In genomic region chr6:124702784-124703103, GRCm38 (mm10) we compare ENCODE assay signal across 8 mouse cellular contexts. TPM values are rescaled to one million over a fixed set of nuclear protein-coding genes. Genes with fewer than 3 reads are reported as not detected.
A peak's percentile ranks its signal among the peaks of the same experiment; 100 is the strongest.
DNase-seq lines count a peak whose midpoint lies in the region; ATAC-seq and TF ChIP-seq lines count a peak whose summit lies in the region.

No protein-coding gene starts in this region.

- intact Hi-C loops in gastrocnemius, postnatal 14 days (cut with DNase I; ENCODE audit: low total_unique reads): loop anchor here (5.0 kb wide), 1 partner anchor 40 kb away; the partner anchor contains the start of gene Lpcat3

- peak; percentile 77; the same call in 1 of the 2 replicates for TF ChIP-seq CTCF in testis, adult 2 months (IDR thresholded peaks at IDR 0.05; ENCODE audit: control insufficient read depth, insufficient read depth, insufficient replicate concordance, low read depth, low read length)
- TF ChIP-seq CTCF in cortical plate, adult 2 months (IDR thresholded peaks at IDR 0.05; ENCODE audit: extremely low read depth, insufficient read depth, low read length): peak; percentile 77
- TF ChIP-seq CTCF in midbrain, postnatal 0 days (IDR thresholded peaks at IDR 0.05): peak; percentile 88

- ATAC-seq in limb, embryonic 15.5 days (ENCODE audit: insufficient number of reproducible peaks, low FRiP score, low TSS enrichment, low read depth): 0 out of 2 replicates have a peak, but pooled peaks have one; percentile 46
- ATAC-seq in midbrain, postnatal 0 days (ENCODE audit: low FRiP score): peak; percentile 65
- peak; percentile 63; the same call in 1 of the 2 replicates for ATAC-seq in stomach, embryonic 14.5 days (ENCODE audit: insufficient number of reproducible peaks, insufficient read depth, low FRiP score, low read depth)

- no peak overlapping the region for H3K27ac ChIP-seq in testis, adult 2 months (ENCODE audit: control insufficient read depth, insufficient read depth, low read depth, low read length)
- H3K27ac ChIP-seq in cortical plate, adult 2 months (ENCODE audit: insufficient read depth, low read length): no peak overlapping the region
- H3K27ac ChIP-seq in limb, embryonic 15.5 days: no peak overlapping the region
- H3K27ac ChIP-seq in midbrain, postnatal 0 days (ENCODE audit: low read depth, low read length): no peak overlapping the region
- H3K27ac ChIP-seq in stomach, embryonic 14.5 days (ENCODE audit: low read length): no peak overlapping the region

- H3K9ac ChIP-seq in limb, embryonic 15.5 days: no peak overlapping the region
- no peak overlapping the region for H3K9ac ChIP-seq in midbrain, postnatal 0 days (replicated peaks; ENCODE audit: low read length, poor library complexity, severe bottlenecking)
- H3K9ac ChIP-seq in stomach, embryonic 14.5 days (replicated peaks; ENCODE audit: low read depth, low read length): no peak overlapping the region

- peaks cover 7% of the 10 kb centered on the region for H3K4me1 ChIP-seq in testis, adult 2 months (ENCODE audit: control insufficient read depth, insufficient read depth, low read length)
- H3K4me1 ChIP-seq in cortical plate, adult 2 months (ENCODE audit: control insufficient read depth, insufficient read depth, low read length): peaks cover 4% of the 10 kb centered on the region
- H3K4me1 ChIP-seq in limb, embryonic 15.5 days: 0 out of 2 replicates have a peak, but pooled peaks cover 3% of the 10 kb centered on the region
- H3K4me1 ChIP-seq in midbrain, postnatal 0 days (ENCODE audit: insufficient read depth, low read length): no peaks in the 10 kb centered on the region
- H3K4me1 ChIP-seq in stomach, embryonic 14.5 days (ENCODE audit: control insufficient read depth, insufficient read depth, low read length): no peaks in the 10 kb centered on the region

- H3K9me3 ChIP-seq in limb, embryonic 15.5 days: no peaks in the 10 kb centered on the region
- H3K9me3 ChIP-seq in midbrain, postnatal 0 days (ENCODE audit: low read length): no peaks in the 10 kb centered on the region
- H3K9me3 ChIP-seq in stomach, embryonic 14.5 days (ENCODE audit: control insufficient read depth, low read depth, low read length): no peaks in the 10 kb centered on the region

- H3K4me2 ChIP-seq in limb, embryonic 15.5 days: no peak overlapping the region
- no peak overlapping the region for H3K4me2 ChIP-seq in midbrain, postnatal 0 days (ENCODE audit: low read depth, low read length, poor library complexity, severe bottlenecking)
- H3K4me2 ChIP-seq in stomach, embryonic 14.5 days (replicated peaks; ENCODE audit: low read depth, low read length): no peak overlapping the region

- H3K36me3 ChIP-seq in testis, adult 2 months (ENCODE audit: control insufficient read depth, insufficient read depth, low read length): peaks cover 8% of the 10 kb centered on the region
- peaks cover 93% of the 10 kb centered on the region for H3K36me3 ChIP-seq in limb, embryonic 15.5 days
- peaks cover 52% of the 10 kb centered on the region for H3K36me3 ChIP-seq in midbrain, postnatal 0 days (ENCODE audit: insufficient read depth, low read length)
- peaks cover 61% of the 10 kb centered on the region for H3K36me3 ChIP-seq in stomach, embryonic 14.5 days (ENCODE audit: control insufficient read depth, insufficient read depth, low read length)

- WGBS in limb, embryonic 15.5 days: 51% methylated on average over 3 of the region's 3 CpGs
- 52% methylated on average over 3 of the region's 3 CpGs for WGBS in midbrain, postnatal 0 days
- WGBS in stomach, embryonic 14.5 days: 61% methylated on average over 3 of the region's 3 CpGs

- H3K4me3 ChIP-seq in testis, adult 2 months (ENCODE audit: control insufficient read depth, low read depth, low read length): peak overlapping the region; percentile 66
- no peak overlapping the region for H3K4me3 ChIP-seq in cortical plate, adult 2 months (ENCODE audit: insufficient read depth, low read length)
- no peak overlapping the region for H3K4me3 ChIP-seq in limb, embryonic 15.5 days
- H3K4me3 ChIP-seq in midbrain, postnatal 0 days (ENCODE audit: low read depth, low read length): no peak overlapping the region
- H3K4me3 ChIP-seq in stomach, embryonic 14.5 days (ENCODE audit: low read depth, low read length): no peak overlapping the region

- TF ChIP-seq POLR2A in testis, adult 2 months (IDR thresholded peaks at IDR 0.05; ENCODE audit: control insufficient read depth, low read depth, low read length): no peak
- no peak for TF ChIP-seq POLR2A in cortical plate, adult 2 months (IDR thresholded peaks at IDR 0.05; ENCODE audit: extremely low read depth, insufficient read depth, low read length)

- no peaks in the 10 kb centered on the region for H3K27me3 ChIP-seq in testis, adult 2 months (ENCODE audit: control insufficient read depth, insufficient read depth, low read length)
- H3K27me3 ChIP-seq in limb, embryonic 15.5 days: no peaks in the 10 kb centered on the region
- no peaks in the 10 kb centered on the region for H3K27me3 ChIP-seq in midbrain, postnatal 0 days (ENCODE audit: insufficient read depth, low read length)
- H3K27me3 ChIP-seq in stomach, embryonic 14.5 days (ENCODE audit: control insufficient read depth, insufficient read depth, low read length): no peaks in the 10 kb centered on the region

- DNase-seq in testis, postnatal 14 days (ENCODE audit: low spot score): no peak
- DNase-seq in gastrocnemius, postnatal 14 days: peak; percentile 59
- DNase-seq in kidney, adult 18-20 months: peak; percentile 81
- DNase-seq in midbrain, postnatal 0 days (ENCODE audit: low spot score): peak; percentile 68

RNA-seq across cellular contexts. Expression of gene Emg1, which starts 9.2 kb away (rescaled TPM):
- polyA plus RNA-seq in testis, adult 2 months (2012; rRNA removed): 39.9 and 44.1 TPM in 2 replicates
- polyA plus RNA-seq in cortical plate, adult 2 months (2012; rRNA removed): 57.3 and 58.3 TPM in 2 replicates
- total RNA-seq in gastrocnemius, postnatal 14 days (2021): 10 to 100 TPM; 51.8 to 57.5 TPM
- polyA plus RNA-seq in limb, embryonic 15.5 days (2015; fragmentation: Nextera tagmentation; extraction: Ambion mirVana): 164 and 183 TPM in 2 replicates
- total RNA-seq in midbrain, postnatal 0 days (2014; rRNA removed): 75.6 and 99.9 TPM in 2 replicates
- polyA plus RNA-seq in midbrain, postnatal 0 days (2015; fragmentation: Nextera tagmentation; extraction: Ambion mirVana): 87.2 and 89.8 TPM in 2 replicates
- 201 and 205 TPM in 2 replicates for polyA plus RNA-seq in stomach, embryonic 14.5 days (2014; fragmentation: Nextera tagmentation; extraction: Ambion mirVana)

RNA-seq across cellular contexts. Expression of gene Phb2, which starts 9.4 kb away (rescaled TPM):
- polyA plus RNA-seq in testis, adult 2 months (2012; rRNA removed): 47.6 and 50.5 TPM in 2 replicates
- 104 and 105 TPM in 2 replicates for polyA plus RNA-seq in cortical plate, adult 2 months (2012; rRNA removed)
- 100 to 1,000 TPM; 179 to 184 TPM for total RNA-seq in gastrocnemius, postnatal 14 days (2021)
- 285 and 312 TPM in 2 replicates for polyA plus RNA-seq in limb, embryonic 15.5 days (2015; fragmentation: Nextera tagmentation; extraction: Ambion mirVana)
- 197 and 230 TPM in 2 replicates for total RNA-seq in midbrain, postnatal 0 days (2014; rRNA removed)
- 265 and 269 TPM in 2 replicates for polyA plus RNA-seq in midbrain, postnatal 0 days (2015; fragmentation: Nextera tagmentation; extraction: Ambion mirVana)
- polyA plus RNA-seq in stomach, embryonic 14.5 days (2014; fragmentation: Nextera tagmentation; extraction: Ambion mirVana): 290 and 305 TPM in 2 replicates

RNA-seq across cellular contexts. Expression of gene Ptpn6, which starts 35.8 kb away (rescaled TPM):
- 1.4 and 1.9 TPM in 2 replicates for polyA plus RNA-seq in testis, adult 2 months (2012; rRNA removed)
- polyA plus RNA-seq in cortical plate, adult 2 months (2012; rRNA removed): 6.3 and 6.5 TPM in 2 replicates
- 1 to 10 TPM; 1.7 to 1.9 TPM for total RNA-seq in gastrocnemius, postnatal 14 days (2021)
- polyA plus RNA-seq in limb, embryonic 15.5 days (2015; fragmentation: Nextera tagmentation; extraction: Ambion mirVana): 17.4 and 17.8 TPM in 2 replicates
- 2.3 and 3.4 TPM in 2 replicates for total RNA-seq in midbrain, postnatal 0 days (2014; rRNA removed)
- 3.2 and 4.0 TPM in 2 replicates for polyA plus RNA-seq in midbrain, postnatal 0 days (2015; fragmentation: Nextera tagmentation; extraction: Ambion mirVana)
- polyA plus RNA-seq in stomach, embryonic 14.5 days (2014; fragmentation: Nextera tagmentation; extraction: Ambion mirVana): 13.7 and 15.3 TPM in 2 replicates

RNA-seq across cellular contexts. Expression of gene Grcc10, which starts 38.4 kb away (rescaled TPM):
- 207 and 220 TPM in 2 replicates for polyA plus RNA-seq in testis, adult 2 months (2012; rRNA removed)
- polyA plus RNA-seq in cortical plate, adult 2 months (2012; rRNA removed): 340 and 352 TPM in 2 replicates
- 100 to 1,000 TPM; 207 to 228 TPM for total RNA-seq in gastrocnemius, postnatal 14 days (2021)
- polyA plus RNA-seq in limb, embryonic 15.5 days (2015; fragmentation: Nextera tagmentation; extraction: Ambion mirVana): 356 and 402 TPM in 2 replicates
- 244 and 246 TPM in 2 replicates for total RNA-seq in midbrain, postnatal 0 days (2014; rRNA removed)
- 710 and 723 TPM in 2 replicates for polyA plus RNA-seq in midbrain, postnatal 0 days (2015; fragmentation: Nextera tagmentation; extraction: Ambion mirVana)
- polyA plus RNA-seq in stomach, embryonic 14.5 days (2014; fragmentation: Nextera tagmentation; extraction: Ambion mirVana): 445 and 505 TPM in 2 replicates

RNA-seq across cellular contexts. Expression of gene Lpcat3, which starts 39.9 kb away (rescaled TPM):
- 282 and 286 TPM in 2 replicates for polyA plus RNA-seq in testis, adult 2 months (2012; rRNA removed)
- 45.3 and 47.6 TPM in 2 replicates for polyA plus RNA-seq in cortical plate, adult 2 months (2012; rRNA removed)
- 10 to 100 TPM; 26.3 to 32.3 TPM for total RNA-seq in gastrocnemius, postnatal 14 days (2021)
- 46.1 and 55.0 TPM in 2 replicates for polyA plus RNA-seq in limb, embryonic 15.5 days (2015; fragmentation: Nextera tagmentation; extraction: Ambion mirVana)
- total RNA-seq in midbrain, postnatal 0 days (2014; rRNA removed): 31.4 and 35.0 TPM in 2 replicates
- polyA plus RNA-seq in midbrain, postnatal 0 days (2015; fragmentation: Nextera tagmentation; extraction: Ambion mirVana): 40.0 and 43.2 TPM in 2 replicates
- 58.6 and 60.0 TPM in 2 replicates for polyA plus RNA-seq in stomach, embryonic 14.5 days (2014; fragmentation: Nextera tagmentation; extraction: Ambion mirVana)
